Mouse (Mus musculus): ENCODE results near the gene A930004D18Rik. TPM values are rescaled to one million over a fixed set of nuclear protein-coding genes. Genes with fewer than 3 reads are reported as not detected.

Gene A930004D18Rik
- polyA plus RNA-seq, 2 experiments = 8.8 to 13.0 TPM

DNA sequence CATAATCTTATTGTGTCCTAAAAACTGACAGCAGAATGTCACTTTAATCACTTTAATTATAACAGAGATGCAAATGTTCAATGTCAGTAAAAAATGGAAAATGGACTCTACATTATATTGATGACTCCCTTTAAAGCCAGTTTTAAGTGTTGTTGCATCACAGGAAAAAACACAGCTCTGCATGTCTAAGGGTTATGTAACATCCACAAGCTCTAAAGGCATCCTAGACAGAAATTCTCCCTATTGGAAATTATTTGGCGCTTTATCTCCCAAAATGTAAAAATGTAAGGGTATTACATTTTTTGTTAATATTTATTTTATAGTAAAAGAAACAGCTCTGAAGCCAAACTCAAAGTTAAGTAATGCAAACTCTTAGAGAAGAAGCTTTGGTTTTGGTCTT is 22.4 kb upstream of the A930004D18Rik start:
- 84% methylated on average over 1 of the region's 1 CpGs for WGBS
- DNase-seq (ENCODE audit: low spot score) = no peak
- no peaks in the 10 kb centered on the region for H3K27me3 ChIP-seq (ENCODE audit: control insufficient read depth, insufficient read depth, low read length)
- H3K9me3 ChIP-seq (ENCODE audit: control insufficient read depth, low read length) = no peaks in the 10 kb centered on the region
- TF ChIP-seq POLR2A (IDR thresholded peaks at IDR 0.05; ENCODE audit: borderline replicate concordance, extremely low read depth, insufficient read depth, insufficient read length) = no peak
- no peaks in the 10 kb centered on the region for H3K36me3 ChIP-seq (ENCODE audit: control insufficient read depth, insufficient read depth, low read length)
- ATAC-seq (ENCODE audit: low FRiP score, low read depth) = no peak
- H3K9ac ChIP-seq (ENCODE audit: low read depth, low read length, severe bottlenecking) = no peak overlapping the region
- H3K4me2 ChIP-seq (replicated peaks; ENCODE audit: low read depth, low read length, severe bottlenecking) = no peak overlapping the region
- peaks cover 10% of the 10 kb centered on the region for H3K4me1 ChIP-seq (ENCODE audit: control insufficient read depth, insufficient read depth, low read length)
- H3K4me3 ChIP-seq (replicated peaks; ENCODE audit: low read length) = no peak overlapping the region
- H3K27ac ChIP-seq (replicated peaks; ENCODE audit: low read depth, low read length) = no peak overlapping the region

- Histone ChIP-seq H3K9ac (ENCODE audit: low read depth, low read length, severe bottlenecking) (no peak overlapping the region), H3K4me2 (replicated peaks; ENCODE audit: low read depth, low read length, severe bottlenecking) (no peak overlapping the region)
- WGBS = 45% methylated on average over 2 of the region's 2 CpGs
These were observed 21.5 kb upstream of the A930004D18Rik start for GRCm38 (mm10) chr2:18059063-18059462.

DNA sequence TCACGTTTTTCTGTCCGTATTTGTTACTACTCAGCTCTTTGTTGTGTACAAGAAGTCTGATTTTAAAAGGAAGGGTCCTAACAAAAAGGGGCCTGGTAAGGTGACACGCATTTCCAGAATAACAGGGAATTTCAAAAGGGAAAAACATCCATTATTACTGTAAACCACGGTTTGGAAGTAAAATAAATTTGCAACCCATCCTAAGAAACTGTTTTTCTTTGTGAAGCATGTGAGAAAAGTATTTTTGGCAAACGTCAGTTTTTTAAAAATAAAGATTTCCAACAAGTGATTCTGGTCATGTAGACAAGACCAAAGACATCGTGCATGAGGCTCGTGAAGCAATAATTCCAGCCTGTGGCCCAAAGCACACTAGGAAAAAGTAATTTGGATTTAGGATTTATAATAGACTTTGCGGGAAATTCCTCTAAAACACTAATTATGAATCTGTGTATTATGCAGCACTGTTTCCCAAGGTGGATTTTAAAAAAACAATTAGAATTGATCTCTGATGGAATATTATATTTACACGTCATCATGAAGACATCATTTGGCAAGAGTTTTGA is 20.7 kb upstream of the A930004D18Rik start:
- ATAC-seq (ENCODE audit: low FRiP score, low read depth) = no peak
- H3K4me2 ChIP-seq (replicated peaks; ENCODE audit: low read depth, low read length, severe bottlenecking) = peak overlapping the region; percentile 97
- peak overlapping the region; percentile 99 for H3K27ac ChIP-seq (replicated peaks; ENCODE audit: low read depth, low read length)
- H3K36me3 ChIP-seq (ENCODE audit: control insufficient read depth, insufficient read depth, low read length) = no peaks in the 10 kb centered on the region
- TF ChIP-seq POLR2A (IDR thresholded peaks at IDR 0.05; ENCODE audit: borderline replicate concordance, extremely low read depth, insufficient read depth, insufficient read length) = no peak
- H3K4me3 ChIP-seq (replicated peaks; ENCODE audit: low read length) = peak overlapping the region; percentile 50
- H3K4me1 ChIP-seq (ENCODE audit: control insufficient read depth, insufficient read depth, low read length) = peaks cover 16% of the 10 kb centered on the region
- H3K9ac ChIP-seq (ENCODE audit: low read depth, low read length, severe bottlenecking) = peak overlapping the region; percentile 89
- no peaks in the 10 kb centered on the region for H3K27me3 ChIP-seq (ENCODE audit: control insufficient read depth, insufficient read depth, low read length)
- whole genome bisulfite sequencing = 15% methylated on average over 9 of the region's 9 CpGs
- DNase-seq (ENCODE audit: low spot score) = no peak
- H3K9me3 ChIP-seq (ENCODE audit: control insufficient read depth, low read length) = no peaks in the 10 kb centered on the region

More at GRCm38 (mm10) chr2:18059063-18059462, 21.5 kb upstream of the A930004D18Rik start:
- no peak overlapping the region for H3K27ac ChIP-seq (replicated peaks; ENCODE audit: low read depth, low read length)
- H3K36me3 ChIP-seq (ENCODE audit: control insufficient read depth, insufficient read depth, low read length) = no peaks in the 10 kb centered on the region
- H3K4me3 ChIP-seq (replicated peaks; ENCODE audit: low read length) = no peak overlapping the region
- peaks cover 16% of the 10 kb centered on the region for H3K4me1 ChIP-seq (ENCODE audit: control insufficient read depth, insufficient read depth, low read length)
- no peak for DNase-seq (ENCODE audit: low spot score)
- H3K27me3 ChIP-seq (ENCODE audit: control insufficient read depth, insufficient read depth, low read length) = no peaks in the 10 kb centered on the region
- TF ChIP-seq POLR2A (IDR thresholded peaks at IDR 0.05; ENCODE audit: borderline replicate concordance, extremely low read depth, insufficient read depth, insufficient read length) = no peak
- no peaks in the 10 kb centered on the region for H3K9me3 ChIP-seq (ENCODE audit: control insufficient read depth, low read length)
- no peak for ATAC-seq (ENCODE audit: low FRiP score, low read depth)

GRCm38 (mm10) chr2:18057336-18058145 is 20.0 kb upstream of the A930004D18Rik start:
- peak overlapping the region; percentile 97 for H3K4me2 ChIP-seq (replicated peaks; ENCODE audit: low read depth, low read length, severe bottlenecking)
- peak; percentile 7; the same call in 1 of the 2 replicates for TF ChIP-seq POLR2A (IDR thresholded peaks at IDR 0.05; ENCODE audit: borderline replicate concordance, extremely low read depth, insufficient read depth, insufficient read length)
- DNase-seq (ENCODE audit: low spot score) = peak; percentile 33
- no peak for ATAC-seq (ENCODE audit: low FRiP score, low read depth)
- peak overlapping the region; percentile 50 for H3K4me3 ChIP-seq (replicated peaks; ENCODE audit: low read length)
- peaks cover 16% of the 10 kb centered on the region for H3K4me1 ChIP-seq (ENCODE audit: control insufficient read depth, insufficient read depth, low read length)
- no peaks in the 10 kb centered on the region for H3K27me3 ChIP-seq (ENCODE audit: control insufficient read depth, insufficient read depth, low read length)
- peak overlapping the region; percentile 99 for H3K27ac ChIP-seq (replicated peaks; ENCODE audit: low read depth, low read length)
- peak overlapping the region; percentile 89 for H3K9ac ChIP-seq (ENCODE audit: low read depth, low read length, severe bottlenecking)
- H3K36me3 ChIP-seq (ENCODE audit: control insufficient read depth, insufficient read depth, low read length) = no peaks in the 10 kb centered on the region
- under 1% methylated on average over 45 of the region's 48 CpGs for WGBS
- H3K9me3 ChIP-seq (ENCODE audit: control insufficient read depth, low read length) = no peaks in the 10 kb centered on the region

- WGBS = 1% methylated on average over 25 of the region's 50 CpGs
- peak overlapping the region; percentile 97 for H3K4me2 ChIP-seq (replicated peaks; ENCODE audit: low read depth, low read length, severe bottlenecking)
- H3K9ac ChIP-seq (ENCODE audit: low read depth, low read length, severe bottlenecking) = peak overlapping the region; percentile 89
- peak; percentile 93 for ATAC-seq (ENCODE audit: low FRiP score, low read depth)
- peak; percentile 96 for DNase-seq (ENCODE audit: low spot score)
- peak; percentile 89; the same call in 1 of the 2 replicates for TF ChIP-seq POLR2A (IDR thresholded peaks at IDR 0.05; ENCODE audit: borderline replicate concordance, extremely low read depth, insufficient read depth, insufficient read length)
- H3K4me3 ChIP-seq (replicated peaks; ENCODE audit: low read length) = peak overlapping the region; percentile 50
- H3K4me1 ChIP-seq (ENCODE audit: control insufficient read depth, insufficient read depth, low read length) = peaks cover 16% of the 10 kb centered on the region
- H3K36me3 ChIP-seq (ENCODE audit: control insufficient read depth, insufficient read depth, low read length) = no peaks in the 10 kb centered on the region
- H3K27me3 ChIP-seq (ENCODE audit: control insufficient read depth, insufficient read depth, low read length) = no peaks in the 10 kb centered on the region
- H3K27ac ChIP-seq (replicated peaks; ENCODE audit: low read depth, low read length) = peak overlapping the region; percentile 99
- H3K9me3 ChIP-seq (ENCODE audit: control insufficient read depth, low read length) = no peaks in the 10 kb centered on the region
These were observed 19.3 kb upstream of the A930004D18Rik start for GRCm38 (mm10) chr2:18056786-18057255.
